Mouse (Mus musculus) central nervous system, embryonic 11.5 days (tissue): ENCODE data around the gene Vmn1r46. TPM values are rescaled to one million over a fixed set of nuclear protein-coding genes. Genes with fewer than 3 reads are reported as not detected.

Experiments
- polyA plus RNA-seq: library from polyadenylated mRNA; depleted of rRNA; stranded (reverse); fragments of >200 nt; gene quantifications from 2 replicates; pipeline ENCODE4 v1.2.3, GENCODE M21; 2012; rRNA removed

Vmn1r46 gene
- polyA plus RNA-seq: not detected in 2 replicates

GRCm38 (mm10) chr6:89969013-89969412, at the start of gene Vmn1r46:
Vmn1r46 (plus strand) TSS chr6:89969313.

GRCm38 (mm10) chr6:89940498-89940897, 28.6 kb upstream of the Vmn1r46 start, which contains the start of gene Vmn1r45:
Vmn1r45 (minus strand) TSS chr6:89940598.

GRCm38 (mm10) chr6:90015847-90016246, 46.7 kb downstream of the Vmn1r46 start, which contains the start of gene Vmn1r47:
Vmn1r47 (plus strand) TSS chr6:90016147.

Other genes with a start within 250 kb of the Vmn1r46 start
- not detected in 2 replicates for gene Vmn1r41, start 228.5 kb upstream of the Vmn1r46 start, polyA plus RNA-seq
- not detected in 2 replicates for gene Vmn1r42, start 92.9 kb upstream of the Vmn1r46 start, polyA plus RNA-seq
- gene Vmn1r43, start 92.9 kb upstream of the Vmn1r46 start, polyA plus RNA-seq: not detected in 2 replicates
- not detected in 2 replicates for gene Vmn1r44, start 85.7 kb upstream of the Vmn1r46 start, polyA plus RNA-seq
- not detected in 2 replicates for gene Vmn1r45, start 28.7 kb upstream of the Vmn1r46 start, polyA plus RNA-seq
- gene Vmn1r47, start 46.8 kb downstream of the Vmn1r46 start, polyA plus RNA-seq: not detected in 2 replicates
- not detected in 2 replicates for gene Vmn1r48, start 67.5 kb downstream of the Vmn1r46 start, polyA plus RNA-seq
- not detected in 2 replicates for gene Vmn1r49, start 109.2 kb downstream of the Vmn1r46 start, polyA plus RNA-seq
- not detected in 2 replicates for gene Vmn1r50, start 132.1 kb downstream of the Vmn1r46 start, polyA plus RNA-seq
- not detected in 2 replicates for gene Vmn1r51, start 153.3 kb downstream of the Vmn1r46 start, polyA plus RNA-seq
- gene Vmn1r52, start 205.5 kb downstream of the Vmn1r46 start, polyA plus RNA-seq: not detected in 2 replicates
- gene V1ra8, start 233.5 kb downstream of the Vmn1r46 start, polyA plus RNA-seq: not detected in 2 replicates